Mouse (Mus musculus): ENCODE results near the gene Slc17a1.
A peak's percentile ranks its signal among the peaks of the same experiment; 100 is the strongest.

Gene Slc17a1

DNA sequence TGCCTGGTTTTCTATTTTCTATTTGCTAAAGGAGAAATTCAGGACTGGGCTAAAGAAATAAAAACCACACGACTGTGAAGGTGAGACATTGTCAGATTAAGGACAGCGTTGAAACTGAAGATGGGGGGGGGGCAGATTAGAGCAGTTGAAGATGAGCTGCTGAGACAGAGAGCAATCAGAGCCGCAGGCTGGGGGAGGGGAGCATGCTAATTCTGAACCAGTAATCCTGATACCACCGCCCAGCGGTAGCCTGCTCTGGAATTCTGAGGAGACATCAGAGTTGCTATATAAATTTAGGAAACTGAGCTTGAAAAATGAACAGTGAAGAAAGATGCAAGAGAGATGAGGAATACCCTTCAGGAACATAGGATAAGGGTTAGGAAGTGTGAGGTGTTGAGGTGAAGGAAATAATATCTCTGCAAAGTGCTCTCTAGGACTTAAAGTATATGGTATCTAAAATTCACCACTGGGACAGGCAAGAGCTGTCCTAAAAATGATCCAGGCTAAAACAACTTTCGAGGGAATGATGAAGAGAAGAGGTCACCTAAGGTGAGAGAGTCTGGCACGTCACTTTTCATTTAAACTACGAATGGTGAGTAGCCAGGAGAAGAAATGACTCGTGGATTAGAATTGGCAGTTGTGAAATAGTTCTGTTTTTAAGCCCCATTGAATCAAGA lies 25.2 kb downstream of the Slc17a1 start:
- DNase-seq: no peak

GRCm38 (mm10) chr13:23893269-23893593 lies 25.7 kb downstream of the Slc17a1 start:
- no peak for DNase-seq

DNA sequence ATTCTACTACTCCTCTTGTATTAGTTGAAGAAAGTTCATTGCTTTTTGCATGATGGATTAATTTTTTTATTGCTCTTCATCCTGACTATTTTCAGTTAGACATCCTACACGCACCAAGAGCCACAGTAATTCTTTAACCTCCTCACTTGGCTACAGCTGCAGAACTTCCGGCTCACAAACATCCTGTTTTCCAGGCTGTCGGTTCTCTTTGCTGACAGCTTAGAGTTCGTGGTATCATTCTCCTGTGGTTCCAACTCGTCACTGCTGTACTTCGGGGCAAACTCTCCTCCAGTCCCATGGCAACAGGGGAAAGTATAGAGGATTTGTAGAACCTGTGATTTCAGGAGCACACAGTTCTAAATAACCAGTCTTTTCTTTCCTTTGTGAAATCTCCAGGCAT lies 30.7 kb downstream of the Slc17a1 start:
- peak; percentile 10 to 50 for DNase-seq

GRCm38 (mm10) chr13:23906906-23907305 lies 39.4 kb downstream of the Slc17a1 start:
- DNase-seq: no peak

GRCm38 (mm10) chr13:23910121-23910520 lies 42.6 kb downstream of the Slc17a1 start:
- DNase-seq: no peak

DNA sequence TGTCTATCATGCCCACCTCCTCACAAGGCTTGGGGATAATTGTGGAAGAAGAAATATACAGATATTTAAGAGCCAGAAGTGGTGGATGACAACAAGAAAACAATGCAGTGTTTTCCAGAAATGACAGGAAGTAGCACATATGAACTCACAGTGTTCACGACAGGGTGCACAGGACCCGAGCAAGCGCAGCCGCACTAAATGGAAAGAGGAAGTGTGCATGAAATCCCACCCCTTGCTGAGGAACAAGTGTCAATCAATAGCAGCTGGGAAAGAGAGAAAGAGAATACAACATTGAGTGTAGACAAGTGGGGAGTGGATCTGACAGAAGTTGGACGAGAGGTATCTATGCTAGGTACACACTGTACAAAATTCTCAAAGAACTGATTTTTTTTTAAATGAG lies 43.8 kb downstream of the Slc17a1 start:
- no peak for DNase-seq

GRCm38 (mm10) chr13:23913791-23914306 lies 46.3 kb downstream of the Slc17a1 start:
- DNase-seq: peak; percentile 28 to 45

DNA sequence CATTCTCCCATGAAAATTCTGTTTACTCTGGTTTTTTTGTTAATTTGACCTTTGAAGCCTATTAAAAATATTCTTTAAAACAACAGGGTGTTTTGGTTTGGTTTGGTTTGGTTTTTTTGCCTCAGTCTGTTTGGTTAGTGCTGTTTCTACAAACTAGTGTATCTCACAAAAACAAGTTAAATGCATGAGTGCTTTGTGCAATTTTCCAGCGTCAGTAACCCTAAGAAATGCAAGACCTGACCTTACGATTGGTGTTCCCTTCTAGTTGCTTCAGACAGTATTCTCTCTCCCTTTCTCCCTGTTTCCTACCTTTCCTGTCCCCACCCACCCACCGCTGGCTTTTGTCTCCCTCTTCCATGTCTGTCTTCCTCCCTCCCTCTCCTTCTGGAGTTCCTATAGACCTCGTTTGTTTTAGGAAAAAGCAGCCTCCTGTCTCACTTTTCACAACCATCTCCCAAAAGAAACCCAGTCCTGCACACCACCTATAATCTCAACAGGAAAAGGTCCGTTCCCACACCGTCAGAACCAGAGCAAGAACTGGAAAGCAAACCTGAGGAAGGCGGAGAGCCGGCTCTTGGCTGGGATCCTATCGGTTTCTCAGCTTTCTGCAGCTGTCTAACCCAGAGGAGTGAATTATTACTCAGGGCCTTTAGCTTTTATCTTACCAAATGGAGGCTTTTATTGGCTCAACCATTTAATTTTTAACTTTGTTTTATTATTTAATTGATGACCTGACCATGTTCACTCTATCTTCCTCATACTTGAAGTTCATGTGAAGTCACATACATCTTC lies 47.0 kb downstream of the Slc17a1 start, which contains the start of gene Slc17a4:
Gene Slc17a4, minus strand, starts transcription at position 634 of the 792 bp plus-strand sequence.
- peak; percentile 42 to 45 for DNase-seq

GRCm38 (mm10) chr13:23916132-23916531 lies 48.6 kb downstream of the Slc17a1 start:
- no peak for DNase-seq

DNA sequence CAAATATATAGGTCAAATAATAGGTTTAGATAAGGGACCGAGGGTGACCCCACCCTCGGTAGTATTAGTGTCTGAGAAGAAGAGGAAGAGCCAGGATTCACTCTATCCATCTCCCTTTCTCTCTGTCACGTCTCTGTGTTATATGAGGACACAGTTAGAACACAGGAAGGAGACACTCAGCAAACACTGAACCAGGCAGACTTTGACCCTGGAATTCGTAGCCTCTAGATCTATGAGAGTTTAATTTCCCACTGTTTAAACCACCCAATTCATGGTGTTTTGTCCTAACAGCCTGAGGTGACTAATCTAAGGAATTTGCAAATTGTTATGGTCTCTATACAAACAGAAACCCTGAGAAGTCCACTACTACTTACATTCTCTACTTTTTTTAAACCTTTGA lies 50.1 kb downstream of the Slc17a1 start:
- DNase-seq: no peak

DNA sequence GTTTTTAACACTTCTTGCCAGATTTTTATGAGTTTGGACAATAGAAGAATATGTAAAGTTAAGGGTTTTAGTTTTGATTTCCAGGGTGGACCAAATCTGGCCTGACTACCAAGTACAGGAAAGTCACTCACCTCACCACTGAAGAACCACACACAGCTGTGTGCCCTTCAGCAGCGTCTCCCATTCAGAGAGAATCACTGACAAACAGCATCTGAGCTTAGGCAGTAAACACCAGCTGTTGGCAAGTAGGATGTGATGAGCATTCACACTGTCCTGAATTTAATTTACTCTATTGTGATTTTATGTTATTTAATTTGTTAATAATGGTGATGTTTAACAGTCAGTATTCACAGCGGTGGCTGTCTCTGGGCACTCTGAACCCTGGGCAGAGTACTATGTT lies 58.2 kb downstream of the Slc17a1 start:
- no peak for DNase-seq

GRCm38 (mm10) chr13:23928637-23929036 lies 61.1 kb downstream of the Slc17a1 start:
- no peak for DNase-seq

DNA sequence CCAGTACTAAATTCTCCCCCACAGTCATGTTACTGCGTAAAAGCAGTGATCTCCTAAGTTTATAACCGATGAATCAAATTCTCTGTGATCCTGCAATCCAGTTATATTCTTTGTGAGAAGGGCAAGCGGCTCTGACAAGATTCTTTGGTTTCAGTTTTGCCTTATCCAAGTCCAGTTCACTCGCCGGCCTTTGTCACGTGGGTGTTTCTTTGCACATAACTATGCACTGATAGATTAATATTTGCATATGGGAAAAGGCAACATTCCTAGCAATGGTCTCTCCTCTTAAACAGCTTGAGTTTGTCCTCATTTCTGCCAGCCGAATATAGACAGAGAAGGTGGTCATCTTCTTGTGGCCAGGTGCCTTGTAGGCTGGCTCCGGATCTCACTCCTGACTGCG lies 62.9 kb downstream of the Slc17a1 start:
- DNase-seq: no peak

DNA sequence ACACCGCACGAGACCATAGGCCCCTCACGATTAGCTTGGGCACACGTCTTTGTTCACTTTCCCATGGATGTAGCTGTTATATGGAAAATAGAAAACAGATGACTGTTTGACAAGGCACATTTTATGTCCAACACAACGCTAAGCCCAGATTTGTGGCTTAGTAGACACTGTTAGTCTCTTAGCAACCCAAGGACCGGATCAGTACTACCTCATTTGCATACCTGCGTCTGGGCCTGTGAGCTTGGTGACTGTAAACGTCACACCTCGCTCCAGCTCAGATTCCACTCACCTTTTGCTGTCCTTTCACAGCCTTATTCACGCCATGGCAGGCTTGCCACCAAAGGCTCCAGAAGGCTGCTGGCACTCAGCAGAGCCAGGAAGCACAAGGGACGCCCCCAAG lies 63.4 kb downstream of the Slc17a1 start:
- DNase-seq: no peak

GRCm38 (mm10) chr13:23933421-23934210 lies 66.1 kb downstream of the Slc17a1 start, which contains the start of gene Hist1h2ba:
TSS of gene Hist1h2ba (minus strand) at chr13:23934156.
- DNase-seq: no peak

GRCm38 (mm10) chr13:23934211-23934520 lies 66.6 kb downstream of the Slc17a1 start, which contains the start of gene Hist1h2aa:
TSS of gene Hist1h2aa (plus strand) at chr13:23934462.
- DNase-seq: no peak

GRCm38 (mm10) chr13:23938699-23939098 lies 71.1 kb downstream of the Slc17a1 start:
- DNase-seq: peak; percentile 63 to 75

- DNase-seq: no peak
Observed at GRCm38 (mm10) chr13:23940291-23940690, 72.7 kb downstream of the Slc17a1 start.

GRCm38 (mm10) chr13:23942861-23943260 lies 75.3 kb downstream of the Slc17a1 start:
- DNase-seq: no peak

Data from kidney, postnatal 25 days (tissue).